Mouse (Mus musculus) large intestine, adult 2 months (tissue): ENCODE results near the gene Olfr574. TPM values are rescaled to one million over a fixed set of nuclear protein-coding genes. Genes with fewer than 3 reads are reported as not detected.

Experiments used
- DNase-seq: peaks from one replicate; pipeline ENCODE4 v3.0.0-alpha.2; 2012; ENCODE audit warnings: low read depth, low spot score
- WGBS: fragments of 180-500 bp; shearing (Covaris S2); methylation state at CpG from one replicate; pipeline ENCODE4 v1.1.7; 2018; 5-methylcytosine and 5-hydroxymethylcytosine counted together
- polyA plus RNA-seq: library from polyadenylated mRNA; depleted of rRNA; stranded (reverse); fragments of >200 nt; gene quantifications from 2 replicates; pipeline ENCODE4 v1.2.3, GENCODE M21; 2012; rRNA removed

Olfr574 gene
- not detected in 2 replicates for polyA plus RNA-seq

GRCm38 (mm10) chr7:102948167-102948566, at the start of gene Olfr574:
Gene Olfr574, plus strand, starts transcription at chr7:102948467.
- 90% methylated on average over 1 of the region's 1 CpGs for WGBS
- no peak for DNase-seq

DNA sequence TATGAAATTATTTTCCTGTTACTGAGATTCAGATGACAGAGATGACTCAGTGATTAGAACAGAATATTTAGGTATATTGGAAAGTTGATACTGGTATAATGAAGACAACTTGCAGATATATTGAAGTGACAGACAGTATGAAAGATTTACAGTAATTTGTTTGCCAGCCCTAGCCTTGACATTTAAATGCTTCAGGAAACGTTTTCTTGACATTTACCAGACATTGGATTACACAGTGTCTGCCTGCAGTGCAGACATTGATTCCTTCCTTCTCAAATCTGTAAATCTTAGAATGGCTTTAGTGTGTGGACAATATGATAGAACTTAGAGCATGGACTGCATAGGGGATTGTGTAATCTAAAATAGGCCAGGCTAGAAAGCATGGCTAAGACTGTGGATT, 33.0 kb upstream of the Olfr574 start:
- whole genome bisulfite sequencing, result 6% methylated on average over 1 of the region's 1 CpGs
- no peak for DNase-seq

GRCm38 (mm10) chr7:102916405-102916804, 31.9 kb upstream of the Olfr574 start:
- 40% methylated on average over 5 of the region's 5 CpGs for WGBS

GRCm38 (mm10) chr7:102917032-102917875, 31.0 kb upstream of the Olfr574 start, which contains the start of gene Olfr571:
Gene Olfr571, minus strand, starts transcription at chr7:102917536.
- 40% methylated on average over 4 of the region's 4 CpGs for WGBS
- DNase-seq, result no peak

More at GRCm38 (mm10) chr7:102916405-102916804, 31.9 kb upstream of the Olfr574 start:
- no peak for DNase-seq

GRCm38 (mm10) chr7:102919632-102920031, 28.6 kb upstream of the Olfr574 start:
- peak; percentile 6 for DNase-seq
- WGBS, result 7% methylated on average over 1 of the region's 1 CpGs

DNA sequence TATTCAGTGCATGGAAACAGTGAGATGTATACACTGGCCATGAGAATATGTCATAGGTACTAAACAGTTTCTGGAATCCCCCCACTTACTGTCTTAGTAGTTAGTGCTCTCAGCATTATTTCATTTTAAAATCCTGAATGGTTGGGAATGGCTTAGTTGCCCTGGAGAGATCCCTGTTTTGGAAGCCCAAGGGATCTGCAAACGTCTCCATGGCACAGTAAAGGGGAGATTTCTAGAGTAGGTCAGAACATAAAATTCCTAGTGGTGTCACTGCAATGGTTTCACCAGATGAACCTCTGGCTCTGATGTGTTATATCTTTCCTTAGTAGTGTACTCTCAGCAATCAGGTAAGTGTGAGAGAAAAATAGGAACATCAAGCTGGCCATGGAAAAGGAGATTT, 24.2 kb upstream of the Olfr574 start, which contains the start of gene Olfr572:
Gene Olfr572 (plus strand): TSS at position 301 of the 400 bp plus-strand sequence.
- WGBS, result 37% methylated on average over 1 of the region's 1 CpGs
- no peak for DNase-seq

DNA sequence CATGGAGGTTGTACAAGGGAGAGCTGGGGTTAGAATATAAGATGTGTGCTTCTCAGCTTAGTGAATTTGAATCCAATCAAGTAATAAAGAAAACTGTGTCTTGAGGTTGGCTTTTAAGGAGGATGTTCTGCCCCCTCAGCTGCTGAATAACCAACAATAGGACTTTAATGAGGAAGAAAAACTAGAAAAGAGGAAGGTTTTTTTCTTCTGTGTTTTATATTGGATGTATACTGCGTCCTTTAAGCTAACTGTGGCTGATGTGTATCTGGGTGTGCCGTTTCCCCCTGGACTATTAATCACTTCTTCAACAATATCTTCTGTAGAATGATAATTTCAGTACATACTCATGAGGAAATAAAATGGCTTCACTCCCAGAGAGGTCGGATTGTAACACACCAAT, 21.2 kb upstream of the Olfr574 start:
- no peak for DNase-seq
- 64% methylated on average over 3 of the region's 3 CpGs for WGBS

GRCm38 (mm10) chr7:102942475-102942874, 5.8 kb upstream of the Olfr574 start, which contains the start of gene Olfr573-ps1:
Gene Olfr573-ps1, minus strand, starts transcription at chr7:102942575.
- DNase-seq, result no peak
- 78% methylated on average over 2 of the region's 2 CpGs for WGBS

DNA sequence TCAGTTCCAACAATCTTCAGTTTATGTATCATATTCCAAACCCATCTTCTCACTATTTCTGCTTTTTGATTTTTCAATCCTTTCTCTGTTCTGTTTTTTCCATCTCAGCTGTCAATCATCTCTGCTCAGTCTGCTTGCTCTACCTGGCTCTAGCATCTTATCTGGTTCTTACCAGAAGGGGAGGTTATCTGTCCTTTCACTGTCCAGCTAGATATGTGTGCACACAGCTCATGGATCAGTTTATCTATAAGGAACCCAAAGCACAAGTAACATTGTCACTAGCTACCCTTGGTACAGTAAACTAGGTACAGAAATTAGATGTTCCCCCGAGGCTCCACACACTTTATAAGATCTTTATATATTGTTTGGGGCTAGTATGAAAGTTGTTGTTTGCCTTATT, 4.8 kb upstream of the Olfr574 start:
- 82% methylated on average over 1 of the region's 1 CpGs for WGBS
- DNase-seq, result no peak

DNA sequence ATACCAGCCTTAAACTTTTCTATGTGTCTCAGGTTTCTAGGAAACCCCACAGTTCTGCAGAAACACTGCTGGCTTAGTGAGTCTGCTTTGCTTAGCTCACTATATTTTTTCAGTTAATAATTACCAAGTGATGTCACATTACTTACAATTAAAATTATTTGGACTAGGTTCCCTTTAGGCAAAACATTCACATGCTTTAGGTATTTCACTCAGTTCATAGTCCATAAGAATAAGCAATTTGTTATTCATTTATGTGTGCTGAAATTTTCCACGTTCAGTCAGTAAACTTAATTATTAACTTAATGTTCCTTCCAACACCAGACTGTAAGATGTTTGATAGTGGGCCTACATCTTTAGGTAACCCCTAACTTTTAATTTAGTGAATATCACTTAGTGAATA, 2.5 kb downstream of the Olfr574 start:
- no peak for DNase-seq
- 27% methylated on average over 1 of the region's 1 CpGs for WGBS

DNA sequence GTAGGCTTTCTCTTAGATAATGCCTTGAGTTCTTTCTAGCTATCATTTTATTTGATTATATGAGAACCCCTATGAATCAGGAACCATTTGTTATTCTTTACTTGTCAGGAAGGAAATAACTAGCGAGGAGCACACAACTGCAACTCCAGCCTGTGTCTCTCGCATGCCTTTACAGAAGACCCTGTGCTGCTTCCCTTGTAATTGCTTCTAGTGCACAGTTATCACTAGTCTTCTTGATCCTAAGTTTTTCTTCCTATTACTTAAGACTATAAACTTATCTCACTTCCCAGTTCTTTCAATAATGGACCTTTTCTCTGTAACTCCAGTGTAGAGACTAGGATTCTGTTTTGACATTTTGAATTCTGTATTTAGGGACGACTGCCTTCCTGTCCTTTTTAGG, 9.9 kb downstream of the Olfr574 start:
- no peak for DNase-seq
- WGBS, result 62% methylated on average over 3 of the region's 3 CpGs

DNA sequence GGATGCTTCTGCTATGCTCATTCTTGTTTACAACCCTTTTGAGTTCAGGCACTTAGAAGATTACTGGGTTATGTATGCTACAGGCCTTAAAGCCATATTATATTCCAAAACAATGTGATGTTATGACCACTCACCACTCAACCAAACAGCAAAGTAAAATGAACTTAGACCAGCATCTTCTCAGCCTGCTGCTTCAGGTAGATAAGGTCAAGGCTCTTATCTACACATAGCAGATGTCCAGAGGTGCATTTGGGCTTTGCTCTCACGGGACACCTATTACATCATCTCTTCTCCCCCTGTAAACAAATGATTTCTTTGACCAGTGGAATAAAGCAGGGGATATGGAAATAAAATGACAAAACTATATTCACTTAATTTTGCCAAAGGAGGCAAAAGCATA, 10.3 kb downstream of the Olfr574 start, which contains the start of gene Olfr575:
Gene Olfr575 (minus strand): TSS at position 183 of the 400 bp plus-strand sequence.
- WGBS, result 29% methylated on average over 1 of the region's 1 CpGs
- no peak for DNase-seq

GRCm38 (mm10) chr7:102962360-102962759, 14.1 kb downstream of the Olfr574 start, which contains the start of gene Olfr576:
Gene Olfr576, plus strand, starts transcription at chr7:102962660.
- DNase-seq, result no peak
- WGBS, result 21% methylated on average over 2 of the region's 2 CpGs

DNA sequence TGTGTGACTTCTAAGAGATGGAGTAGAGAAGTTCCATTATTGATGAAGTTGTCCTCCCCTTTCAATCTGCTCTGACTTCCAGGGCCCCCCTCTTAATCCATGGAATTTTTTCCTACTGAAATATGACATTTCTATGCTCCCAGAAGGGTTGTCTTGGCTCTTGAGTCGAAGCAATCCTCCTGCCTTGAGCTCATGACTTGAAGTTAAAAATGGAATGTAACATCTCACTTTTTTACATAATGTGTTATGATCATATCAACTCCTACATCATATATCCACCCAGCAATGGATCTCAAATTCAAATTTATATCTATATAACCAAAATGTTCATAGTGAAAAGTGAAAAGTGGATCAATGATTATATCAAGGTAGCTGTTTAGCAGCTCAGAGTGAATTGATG, 26.1 kb downstream of the Olfr574 start:
- DNase-seq, result no peak
- 20% methylated on average over 1 of the region's 1 CpGs for WGBS

- DNase-seq, result no peak
- 79% methylated on average over 2 of the region's 2 CpGs for WGBS
These were observed 27.6 kb downstream of the Olfr574 start, which contains the start of gene Olfr577 for GRCm38 (mm10) chr7:102975843-102976242. Gene Olfr577, minus strand, starts transcription at chr7:102975943.

DNA sequence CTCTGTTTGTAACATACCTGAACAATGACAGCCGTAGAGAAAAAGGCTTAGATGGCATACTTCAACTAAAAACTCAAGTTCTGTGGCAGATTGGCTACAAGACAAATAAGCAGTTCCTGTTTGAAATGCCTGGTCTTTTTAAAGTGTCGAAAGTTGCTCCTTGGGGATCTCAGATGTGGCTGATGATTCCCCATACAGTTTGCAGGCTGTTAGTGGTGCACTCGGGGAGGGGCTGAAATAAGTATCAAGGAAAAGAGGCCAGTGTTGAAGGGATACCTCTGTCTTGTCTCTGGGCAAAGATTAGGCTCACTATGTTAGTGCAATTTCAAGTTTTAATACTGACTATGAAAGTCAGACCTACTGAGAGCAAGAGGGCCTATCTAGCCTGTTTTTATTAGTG, 41.0 kb downstream of the Olfr574 start, which contains the start of gene Olfr578:
Gene Olfr578 (minus strand): TSS at position 101 of the 400 bp plus-strand sequence.
- 55% methylated on average over 3 of the region's 3 CpGs for WGBS
- no peak for DNase-seq

Other genes starting within 250 kb of the Olfr574 start
- 0.45 and 0.62 TPM in 2 replicates for gene Olfr558, start 246.3 kb upstream of the Olfr574 start, polyA plus RNA-seq
- gene Olfr33, start 229.4 kb upstream of the Olfr574 start, polyA plus RNA-seq, result not detected in 2 replicates
- not detected in 2 replicates for gene Olfr559, start 221.0 kb upstream of the Olfr574 start, polyA plus RNA-seq
- gene Olfr560, start 189.1 kb upstream of the Olfr574 start, polyA plus RNA-seq, result not detected in 2 replicates
- 0.47 and 1.0 TPM in 2 replicates for gene Olfr78, start 189.0 kb upstream of the Olfr574 start, polyA plus RNA-seq
- gene Olfr561, start 177.2 kb upstream of the Olfr574 start, polyA plus RNA-seq, result not detected in 2 replicates
- gene Olfr564, start 145.0 kb upstream of the Olfr574 start, polyA plus RNA-seq, result not detected in 2 replicates
- not detected in 2 replicates for gene Olfr566, start 89.7 kb upstream of the Olfr574 start, polyA plus RNA-seq
- not detected in 2 replicates for gene Olfr568, start 71.3 kb upstream of the Olfr574 start, polyA plus RNA-seq
- gene Olfr569, start 57.6 kb upstream of the Olfr574 start, polyA plus RNA-seq, result not detected in 2 replicates
- gene Olfr570, start 53.9 kb upstream of the Olfr574 start, polyA plus RNA-seq, result not detected in 2 replicates
- not detected in 2 replicates for gene Olfr571, start 30.9 kb upstream of the Olfr574 start, polyA plus RNA-seq
- gene Olfr572, start 24.1 kb upstream of the Olfr574 start, polyA plus RNA-seq, result not detected in 2 replicates
- not detected in 2 replicates for gene Olfr573-ps1, start 5.9 kb upstream of the Olfr574 start, polyA plus RNA-seq
- gene Olfr575, start 10.3 kb downstream of the Olfr574 start, polyA plus RNA-seq, result not detected in 2 replicates
- not detected in 2 replicates for gene Olfr576, start 14.2 kb downstream of the Olfr574 start, polyA plus RNA-seq
- not detected in 2 replicates for gene Olfr577, start 27.5 kb downstream of the Olfr574 start, polyA plus RNA-seq
- not detected in 2 replicates for gene Olfr578, start 40.9 kb downstream of the Olfr574 start, polyA plus RNA-seq
- gene Olfr582, start 89.6 kb downstream of the Olfr574 start, polyA plus RNA-seq, result not detected in 2 replicates
- gene Olfr583, start 102.8 kb downstream of the Olfr574 start, polyA plus RNA-seq, result not detected in 2 replicates
- not detected in 2 replicates for gene Olfr584, start 133.4 kb downstream of the Olfr574 start, polyA plus RNA-seq
- not detected in 2 replicates for gene Olfr585, start 149.3 kb downstream of the Olfr574 start, polyA plus RNA-seq
- not detected in 2 replicates for gene Olfr586, start 177.2 kb downstream of the Olfr574 start, polyA plus RNA-seq
- not detected in 2 replicates for gene Olfr588-ps1, start 192.4 kb downstream of the Olfr574 start, polyA plus RNA-seq
- gene Olfr589, start 207.9 kb downstream of the Olfr574 start, polyA plus RNA-seq, result not detected in 2 replicates
- gene Olfr591, start 229.9 kb downstream of the Olfr574 start, polyA plus RNA-seq, result not detected in 2 replicates
- not detected in 2 replicates for gene Olfr592, start 236.3 kb downstream of the Olfr574 start, polyA plus RNA-seq